Mouse (Mus musculus) embryonic stem cell, embryonic (primary cell): ENCODE measurements at regions not wholly inside any gene's neighbourhood (a gene's known extent, or its start where the extent isn't known, plus 50 kb on each side); places are given as distances from the start of the nearest gene placed in this dataset.

ENCODE experiments used
- CTCF ChIA-PET, 4 experiments: fragments of 300-600 bp in 2 of 4; fragments of 350-600 bp in 2 of 4; sonication (Branson Sonifier 250); formaldehyde crosslinking; loops; one replicate each; lab custom pipeline; 2022; ENCODE audit warnings: inconsistent platforms in 2 of 4; lab: Charles Lee
- POLR2A ChIA-PET, 4 experiments: fragments of 300-600 bp in 2 of 4; fragments of 350-600 bp in 2 of 4; sonication (Branson Sonifier 250); formaldehyde crosslinking; loops; one replicate each; lab custom pipeline; 2022; ENCODE audit warnings: antibody characterized with exemption in 4 of 4, inconsistent platforms in 1 of 4; lab: Charles Lee

DNA sequence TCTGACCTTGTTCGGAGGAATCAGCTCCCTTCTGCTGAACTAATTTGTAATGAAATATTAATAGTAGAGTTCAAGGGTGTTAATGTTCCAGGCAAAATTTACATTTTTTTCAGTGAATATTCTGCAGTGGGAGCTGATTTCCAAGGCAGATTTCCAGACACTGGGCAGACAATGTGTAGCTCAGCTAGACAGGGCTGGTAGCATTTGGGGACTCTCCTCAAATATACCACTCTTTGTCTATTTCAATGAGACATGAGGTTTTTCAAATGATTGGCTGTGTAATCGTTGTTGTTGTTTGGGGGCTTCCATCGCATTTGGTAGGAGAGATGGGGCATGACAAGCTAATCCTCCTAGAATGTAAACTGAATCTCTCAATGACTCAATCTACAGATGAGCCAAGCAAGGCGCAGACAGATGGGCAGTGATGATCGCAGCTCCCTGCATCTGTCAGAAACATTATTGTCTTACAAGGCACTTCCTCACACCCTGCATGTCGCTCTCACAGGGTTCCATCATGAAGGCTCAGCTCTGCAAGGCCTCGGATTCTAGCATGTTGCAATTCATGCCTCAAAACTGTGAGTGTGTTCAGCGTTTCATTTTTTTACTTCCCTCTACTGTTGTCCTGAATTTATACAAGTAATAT, 241.7 kb upstream of the Akirin2 start:
- CTCF ChIA-PET: no interaction called here

GRCm38 (mm10) chr4:34310061-34310642, 240.6 kb upstream of the Akirin2 start:
- POLR2A ChIA-PET: interaction anchor here in 1 of 4 experiments (0.6 kb wide), 1 partner anchor 605 kb away, joined by 3 read pairs; no protein-coding TSS in a partner anchor

More for the DNA sequence above, 241.7 kb upstream of the Akirin2 start:
- POLR2A ChIA-PET: interaction anchor here in 1 of 4 experiments (0.6 kb wide), 1 partner anchor 9 kb away, joined by 4 read pairs; no protein-coding TSS in a partner anchor

DNA sequence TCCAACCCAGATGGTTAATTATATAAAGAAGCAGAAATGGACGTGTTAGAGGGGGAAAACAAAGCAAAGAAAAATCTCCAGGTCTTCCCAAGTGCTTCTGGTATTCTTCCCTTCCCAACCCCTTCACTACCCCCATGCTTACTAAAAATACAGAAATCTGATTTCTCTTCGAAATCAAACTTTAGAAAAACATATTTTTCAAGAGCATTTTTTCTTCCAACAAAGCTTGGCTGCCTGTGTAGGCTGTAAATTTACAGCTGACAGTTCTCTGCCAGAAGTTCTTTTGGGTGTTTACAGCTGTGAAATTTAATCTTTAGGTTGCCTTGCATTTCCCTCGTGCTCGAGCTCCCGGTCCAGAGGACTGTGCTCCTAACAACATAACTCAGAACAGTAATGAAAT, 234.9 kb upstream of the Akirin2 start:
- CTCF ChIA-PET: no interaction called here
- POLR2A ChIA-PET: no interaction called here

More at GRCm38 (mm10) chr4:34310061-34310642, 240.6 kb upstream of the Akirin2 start:
- CTCF ChIA-PET: interaction anchor here in 1 of 4 experiments (0.5 kb wide), 1 partner anchor 612 kb away, joined by 3 read pairs; no protein-coding TSS in a partner anchor

DNA sequence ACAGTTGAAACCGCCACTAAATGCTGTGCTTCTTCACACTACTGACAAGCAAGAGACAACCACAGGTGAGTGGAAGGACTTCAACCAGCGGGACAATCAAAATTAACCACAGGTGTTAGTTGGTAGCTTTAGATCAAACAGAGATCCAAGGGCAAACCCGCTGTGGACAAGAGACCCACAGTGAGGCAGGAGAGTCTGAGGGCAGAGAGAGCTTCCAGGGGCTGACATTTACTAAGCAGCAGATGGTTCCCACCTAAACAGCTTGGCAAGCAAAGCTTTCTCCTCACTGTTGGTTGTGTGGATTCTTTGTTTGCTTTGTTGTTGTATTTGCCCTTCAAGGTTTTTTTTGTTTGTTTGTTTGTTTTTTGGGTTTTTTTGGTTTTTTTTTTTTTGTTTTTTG, 227.9 kb upstream of the Akirin2 start:
- ChIA-PET CTCF (interaction anchor here in 1 of 4 experiments (0.5 kb wide), 1 partner anchor 474 kb away, joined by 3 read pairs; no protein-coding TSS in a partner anchor), POLR2A (no interaction called here)

- ChIA-PET POLR2A (no interaction called here), CTCF (no interaction called here)
Measured at GRCm38 (mm10) chr4:34328151-34328785, 222.5 kb upstream of the Akirin2 start.

DNA sequence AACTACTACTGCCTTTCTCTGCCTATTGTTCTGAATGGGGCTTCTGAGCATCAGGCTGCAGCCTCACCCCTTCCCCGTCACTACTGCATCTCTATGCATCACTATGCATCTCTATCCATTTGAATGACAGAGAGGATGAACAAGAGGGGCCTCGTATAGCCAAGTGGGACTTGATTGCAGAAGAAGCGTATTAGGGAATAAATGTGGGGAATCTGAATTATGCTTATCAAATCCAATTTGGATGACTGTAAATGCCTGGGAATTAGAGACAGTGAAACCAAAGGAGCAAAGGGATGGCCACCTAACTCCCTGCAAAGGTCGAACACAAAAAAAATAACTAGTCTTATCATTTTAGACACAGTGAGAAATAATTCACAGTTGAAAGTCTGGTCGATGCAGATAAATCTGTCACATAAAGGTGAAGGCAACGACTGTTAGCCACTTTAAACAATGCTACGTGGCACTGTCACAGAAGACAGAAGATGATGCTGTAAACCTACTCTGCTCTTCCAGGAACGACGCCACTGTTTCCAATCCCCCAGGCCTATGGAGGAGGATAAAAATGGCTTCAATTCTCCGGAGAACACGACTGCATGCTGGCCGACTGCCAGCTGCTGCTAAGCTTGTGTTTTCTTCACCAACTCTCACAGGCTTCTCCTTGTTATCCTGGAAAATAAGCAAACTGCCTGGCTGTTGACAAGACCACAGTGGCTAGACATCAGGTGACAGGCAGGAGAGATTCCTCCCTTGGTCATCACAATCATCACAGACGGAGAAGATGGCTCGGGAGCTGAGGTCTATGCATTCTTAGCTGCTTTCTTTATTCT, 213.6 kb upstream of the Akirin2 start:
- ChIA-PET CTCF (no interaction called here), POLR2A (no interaction called here)

- ChIA-PET CTCF (no interaction called here), POLR2A (interaction anchor here in 1 of 4 experiments (0.7 kb wide), 1 partner anchor 11 kb away, joined by 5 read pairs; no protein-coding TSS in a partner anchor)
Measured at GRCm38 (mm10) chr4:34337852-34338251, 212.9 kb upstream of the Akirin2 start.

- CTCF ChIA-PET: no interaction called here
- POLR2A ChIA-PET: no interaction called here
Measured at GRCm38 (mm10) chr4:34340057-34340456, 210.7 kb upstream of the Akirin2 start.

- ChIA-PET CTCF (interaction anchor here in 2 of 4 experiments (0.5 to 0.6 kb wide), 2 partner anchors 328 to 955 kb away, joined by 3 read pairs; no protein-coding TSS in a partner anchor), POLR2A (no interaction called here)
Measured at GRCm38 (mm10) chr4:34371281-34372032, 179.3 kb upstream of the Akirin2 start.

GRCm38 (mm10) chr4:34386338-34386967, 164.3 kb upstream of the Akirin2 start:
- ChIA-PET POLR2A (interaction anchor here in 1 of 4 experiments (0.6 kb wide), 1 partner anchor 530 kb away, joined by 3 read pairs; no protein-coding TSS in a partner anchor), CTCF (no interaction called here)

DNA sequence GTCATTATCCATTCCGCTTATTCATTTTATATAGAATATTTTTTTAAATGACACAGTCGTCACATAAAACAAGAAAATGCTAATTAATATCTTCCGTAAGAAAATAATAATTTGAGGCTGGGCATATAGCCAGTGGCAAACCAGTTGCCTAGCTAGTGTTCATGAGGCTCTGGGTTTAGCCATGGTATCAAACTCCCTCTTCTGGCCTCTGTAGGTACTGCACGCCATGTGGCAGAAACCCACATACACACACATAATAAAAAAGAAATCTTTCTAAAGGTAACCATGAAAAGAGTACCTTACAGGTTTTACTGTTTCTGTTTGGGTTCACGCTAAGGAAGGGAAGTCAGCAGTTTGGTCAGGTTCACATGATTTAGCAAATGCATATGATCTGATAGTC, 159.2 kb upstream of the Akirin2 start:
- POLR2A ChIA-PET: no interaction called here
- CTCF ChIA-PET: interaction anchor here (0.6 to 1.2 kb wide), 7 partner anchors 9 to 980 kb away, joined by 3 to 7 read pairs (median 3); no protein-coding TSS in a partner anchor

- POLR2A ChIA-PET: no interaction called here
Measured at GRCm38 (mm10) chr4:34403061-34403460, 147.7 kb upstream of the Akirin2 start.

DNA sequence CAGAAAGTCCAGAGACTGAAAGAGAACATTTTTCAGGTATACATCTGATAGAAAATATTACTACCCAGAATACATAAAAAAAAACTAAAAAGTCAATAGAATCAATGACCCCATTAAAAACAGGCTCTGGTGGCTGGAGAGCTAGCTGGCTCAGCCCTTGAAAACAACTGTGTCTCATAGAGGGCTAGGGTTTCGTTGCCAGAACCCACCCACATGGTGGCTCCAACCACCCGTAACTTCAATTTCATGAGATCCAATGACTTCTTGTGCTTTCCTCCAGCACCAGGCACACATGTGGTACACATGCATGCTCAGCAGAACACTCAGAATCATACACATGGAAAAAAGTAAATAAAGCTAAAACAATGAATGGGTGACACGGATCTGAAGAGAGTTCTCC, 143.6 kb upstream of the Akirin2 start:
- ChIA-PET CTCF (no interaction called here), POLR2A (no interaction called here)

More at GRCm38 (mm10) chr4:34403061-34403460, 147.7 kb upstream of the Akirin2 start:
- CTCF ChIA-PET: no interaction called here

DNA sequence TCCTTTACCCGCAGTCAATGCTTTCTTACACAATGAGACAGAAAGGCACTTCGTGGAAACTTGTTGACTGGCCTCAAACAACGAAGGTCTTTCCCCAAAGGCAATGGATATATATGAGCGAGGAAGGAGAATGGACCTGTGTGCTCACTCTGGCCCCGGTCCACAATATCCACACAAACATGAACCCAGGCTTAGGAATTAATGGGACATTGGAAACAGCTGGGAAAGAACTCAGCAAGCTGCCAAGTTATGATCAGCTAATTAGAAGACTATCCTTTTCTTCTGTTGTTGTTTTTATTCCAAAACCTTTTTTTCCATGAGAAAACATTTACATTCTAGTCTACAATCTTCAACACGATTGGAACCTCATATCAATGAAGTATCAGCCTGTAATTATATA, 129.8 kb upstream of the Akirin2 start:
- ChIA-PET POLR2A (no interaction called here), CTCF (no interaction called here)

GRCm38 (mm10) chr4:34424131-34424646, 126.5 kb upstream of the Akirin2 start:
- CTCF ChIA-PET: no interaction called here

GRCm38 (mm10) chr4:34429003-34429402, 121.7 kb upstream of the Akirin2 start:
- ChIA-PET CTCF (interaction anchor here in 2 of 4 experiments (0.6 to 0.7 kb wide), 2 partner anchors 96 to 536 kb away, joined by 4 to 5 read pairs; no protein-coding TSS in a partner anchor), POLR2A (no interaction called here)

More at GRCm38 (mm10) chr4:34424131-34424646, 126.5 kb upstream of the Akirin2 start:
- POLR2A ChIA-PET: no interaction called here

- POLR2A ChIA-PET: no interaction called here
Measured at GRCm38 (mm10) chr4:34429456-34430235, 121.1 kb upstream of the Akirin2 start.

More at GRCm38 (mm10) chr4:34429456-34430235, 121.1 kb upstream of the Akirin2 start:
- CTCF ChIA-PET: interaction anchor here in 2 of 4 experiments (0.6 to 0.7 kb wide), 2 partner anchors 97 to 537 kb away, joined by 4 to 5 read pairs; no protein-coding TSS in a partner anchor
